Comparison of ENCODE assay signal across 8 mouse cellular contexts in genomic region chr12:100167502-100167901, GRCm38 (mm10). TPM values are rescaled to one million over a fixed set of nuclear protein-coding genes. Genes with fewer than 3 reads are reported as not detected.
DNase-seq lines count a peak whose midpoint lies in the region; ATAC-seq and TF ChIP-seq lines count a peak whose summit lies in the region.

No protein-coding gene starts in this region.

- peak; percentile 39; the same call in 1 of the 2 replicates for ATAC-seq in neural tube, embryonic 11.5 days (ENCODE audit: insufficient read depth, low FRiP score, low TSS enrichment)
- ATAC-seq in limb, embryonic 11.5 days (ENCODE audit: insufficient number of reproducible peaks, low FRiP score, low TSS enrichment, low read depth) = peak; percentile 31; the same call in 1 of the 2 replicates
- ATAC-seq in stomach, embryonic 15.5 days (ENCODE audit: insufficient read depth, low FRiP score, low read depth) = no peak

- no peak overlapping the region for H3K4me2 ChIP-seq in neural tube, embryonic 11.5 days (ENCODE audit: low read depth)
- H3K4me2 ChIP-seq in limb, embryonic 11.5 days (ENCODE audit: low read depth, severe bottlenecking) = peak overlapping the region; percentile 49; the same call in 1 of the 2 replicates
- no peak overlapping the region for H3K4me2 ChIP-seq in stomach, embryonic 15.5 days

- H3K27me3 ChIP-seq in neural tube, embryonic 11.5 days (ENCODE audit: control insufficient read depth, insufficient read depth, low read length) = no peaks in the 10 kb centered on the region
- no peaks in the 10 kb centered on the region for H3K27me3 ChIP-seq in limb, embryonic 11.5 days (ENCODE audit: control insufficient read depth, insufficient read depth, low read length)
- H3K27me3 ChIP-seq in stomach, embryonic 15.5 days (replicated peaks) = no peaks in the 10 kb centered on the region

- H3K9ac ChIP-seq in neural tube, embryonic 11.5 days (ENCODE audit: low read length) = no peak overlapping the region
- no peak overlapping the region for H3K9ac ChIP-seq in limb, embryonic 11.5 days (ENCODE audit: low read length)
- H3K9ac ChIP-seq in stomach, embryonic 15.5 days = no peak overlapping the region

- 95% methylated on average over 1 of the region's 1 CpGs for WGBS in neural tube, embryonic 11.5 days
- 76% methylated on average over 1 of the region's 1 CpGs for WGBS in limb, embryonic 11.5 days
- 76% methylated on average over 1 of the region's 1 CpGs for WGBS in stomach, embryonic 15.5 days

- H3K27ac ChIP-seq in gastrocnemius, adult 2 months = peak overlapping the region; percentile 68
- peak overlapping the region; percentile 7; the same call in 1 of the 2 replicates for H3K27ac ChIP-seq in neural tube, embryonic 11.5 days (ENCODE audit: low read depth, low read length)
- no peak overlapping the region; the same call in 1 of the 2 replicates for H3K27ac ChIP-seq in limb, embryonic 11.5 days (replicated peaks; ENCODE audit: low read depth, low read length)
- no peak overlapping the region for H3K27ac ChIP-seq in stomach, embryonic 15.5 days

- no peak for TF ChIP-seq CTCF in gastrocnemius, adult 2 months (IDR thresholded peaks at IDR 0.05)

- DNase-seq in gastrocnemius, adult 2 months = no peak
- no peak for DNase-seq in gastrocnemius, postnatal 4 days (ENCODE audit: low spot score in 2 of 2)
- DNase-seq in neural tube, embryonic 11.5 days (ENCODE audit: low spot score) = no peak
- DNase-seq in neural tube, embryonic 10.5 days (ENCODE audit: extremely low spot score, low spot score) = no peak
- no peak for DNase-seq in limb, embryonic 11.5 days (ENCODE audit: low spot score)
- no peak for DNase-seq in left cerebral cortex, adult 9 months (ENCODE audit: low spot score in 2 of 2)
- DNase-seq in adrenal gland, postnatal 36 days = no peak

- H3K4me1 ChIP-seq in neural tube, embryonic 11.5 days (ENCODE audit: control insufficient read depth, insufficient read depth, low read length) = peaks cover 10% of the 10 kb centered on the region; the same call in 1 of the 2 replicates
- H3K4me1 ChIP-seq in limb, embryonic 11.5 days (ENCODE audit: control insufficient read depth, insufficient read depth, low read length) = no peaks in the 10 kb centered on the region
- H3K4me1 ChIP-seq in stomach, embryonic 15.5 days = peaks cover 6% of the 10 kb centered on the region; the same call in 1 of the 2 replicates

- H3K36me3 ChIP-seq in neural tube, embryonic 11.5 days (ENCODE audit: control insufficient read depth, insufficient read depth, low read length) = no peaks in the 10 kb centered on the region
- no peaks in the 10 kb centered on the region for H3K36me3 ChIP-seq in limb, embryonic 11.5 days (ENCODE audit: control insufficient read depth, insufficient read depth, low read length)
- H3K36me3 ChIP-seq in stomach, embryonic 15.5 days = no peaks in the 10 kb centered on the region

- intact Hi-C loops in gastrocnemius, adult 2 months (cut with DNase I) = no loop called here

- no peak overlapping the region; the same call in 1 of the 2 replicates for H3K4me3 ChIP-seq in gastrocnemius, adult 2 months
- no peak overlapping the region for H3K4me3 ChIP-seq in neural tube, embryonic 11.5 days (ENCODE audit: low read depth, low read length)
- no peak overlapping the region for H3K4me3 ChIP-seq in limb, embryonic 11.5 days (ENCODE audit: low read depth, low read length)
- 0 out of 2 replicates have a peak overlapping the region, but pooled peaks have one; percentile 24 for H3K4me3 ChIP-seq in stomach, embryonic 15.5 days (replicated peaks)

- no peaks in the 10 kb centered on the region for H3K9me3 ChIP-seq in neural tube, embryonic 11.5 days (ENCODE audit: control insufficient read depth, low read length)
- no peaks in the 10 kb centered on the region for H3K9me3 ChIP-seq in limb, embryonic 11.5 days (ENCODE audit: control insufficient read depth, low read length)
- no peaks in the 10 kb centered on the region for H3K9me3 ChIP-seq in stomach, embryonic 15.5 days

RNA-seq across cellular contexts. Expression of gene Nrde2, which starts 8.0 kb away (rescaled TPM):
- total RNA-seq in gastrocnemius, adult 2 months (2021) = 1 to 10 TPM; 7.8 to 9.1 TPM
- total RNA-seq in gastrocnemius, postnatal 4 days (2021) = 10 to 100 TPM; 12.6 to 13.0 TPM
- polyA plus RNA-seq in neural tube, embryonic 11.5 days (2014; fragmentation: Nextera tagmentation; extraction: Ambion mirVana) = 11.9 and 13.6 TPM in 2 replicates
- 12.8 and 15.2 TPM in 2 replicates for polyA plus RNA-seq in limb, embryonic 11.5 days (2014; fragmentation: Nextera tagmentation; extraction: Ambion mirVana)
- polyA plus RNA-seq in stomach, embryonic 15.5 days (2015; fragmentation: Nextera tagmentation; extraction: Ambion mirVana) = 10.3 and 12.2 TPM in 2 replicates
- 10 to 100 TPM; 11.6 to 20.2 TPM for total RNA-seq in adrenal gland, postnatal 36 days (2021)

RNA-seq across cellular contexts. Expression of gene Calm1, which starts 31.7 kb away (rescaled TPM):
- total RNA-seq in gastrocnemius, adult 2 months (2021) = 100 to 1,000 TPM; 513 to 579 TPM
- total RNA-seq in gastrocnemius, postnatal 4 days (2021) = 100 to 1,000 TPM; 311 to 332 TPM
- polyA plus RNA-seq in neural tube, embryonic 11.5 days (2014; fragmentation: Nextera tagmentation; extraction: Ambion mirVana) = 1,303 and 1,315 TPM in 2 replicates
- 1,091 and 1,120 TPM in 2 replicates for polyA plus RNA-seq in limb, embryonic 11.5 days (2014; fragmentation: Nextera tagmentation; extraction: Ambion mirVana)
- polyA plus RNA-seq in stomach, embryonic 15.5 days (2015; fragmentation: Nextera tagmentation; extraction: Ambion mirVana) = 1,764 and 1,796 TPM in 2 replicates
- total RNA-seq in adrenal gland, postnatal 36 days (2021) = 100 to 1,000 TPM; 361 to 418 TPM

RNA-seq across cellular contexts. Expression of gene Psmc1, which starts 57.5 kb away (rescaled TPM):
- 100 to 1,000 TPM; 128 to 151 TPM for total RNA-seq in gastrocnemius, adult 2 months (2021)
- total RNA-seq in gastrocnemius, postnatal 4 days (2021) = 100 to 1,000 TPM; 173 to 205 TPM
- 427 and 432 TPM in 2 replicates for polyA plus RNA-seq in neural tube, embryonic 11.5 days (2014; fragmentation: Nextera tagmentation; extraction: Ambion mirVana)
- 410 and 413 TPM in 2 replicates for polyA plus RNA-seq in limb, embryonic 11.5 days (2014; fragmentation: Nextera tagmentation; extraction: Ambion mirVana)
- polyA plus RNA-seq in stomach, embryonic 15.5 days (2015; fragmentation: Nextera tagmentation; extraction: Ambion mirVana) = 206 and 240 TPM in 2 replicates
- 100 to 1,000 TPM; 212 to 241 TPM for total RNA-seq in adrenal gland, postnatal 36 days (2021)

Comparison
In these comparisons a context has a peak if more than half of its experiments do, and no peak if none do; other contexts are left out.
1. H3K27ac ChIP-seq: peak in gastrocnemius, adult 2 months (single experiment) and neural tube, embryonic 11.5 days (single experiment); none in limb, embryonic 11.5 days (single experiment) and stomach, embryonic 15.5 days (single experiment).